Mouse (Mus musculus) stomach, postnatal 0 days (tissue): ENCODE data around the gene Cdcp1.

ENCODE experiments used
- CTCF ChIP-seq: IDR thresholded peaks from 2 replicates; pipeline ENCODE4 v1.5.1; 2016; ENCODE audit warnings: antibody characterized with exemption, low read depth, mild to moderate bottlenecking, moderate library complexity
- EP300 ChIP-seq: optimal IDR thresholded peaks from 2 replicates; pipeline ENCODE3; 2016; ENCODE audit warnings: antibody characterized with exemption

GRCm38 (mm10) chr9:123123571-123124412 lies 92.0 kb downstream of the Cdcp1 start:
- TF ChIP-seq CTCF: peak; percentile 87
- no peak for TF ChIP-seq EP300
